Mouse (Mus musculus): Measurements from ENCODE around the gene Plaur. TPM values are rescaled to one million over a fixed set of nuclear protein-coding genes. Genes with fewer than 3 reads are reported as not detected.
A peak's percentile ranks its signal among the peaks of the same experiment; 100 is the strongest.

The Plaur gene
- polyA plus RNA-seq (2016; fragmentation: Nextera tagmentation; extraction: Ambion mirVana) = 2.2 and 2.5 TPM in 2 replicates

DNA sequence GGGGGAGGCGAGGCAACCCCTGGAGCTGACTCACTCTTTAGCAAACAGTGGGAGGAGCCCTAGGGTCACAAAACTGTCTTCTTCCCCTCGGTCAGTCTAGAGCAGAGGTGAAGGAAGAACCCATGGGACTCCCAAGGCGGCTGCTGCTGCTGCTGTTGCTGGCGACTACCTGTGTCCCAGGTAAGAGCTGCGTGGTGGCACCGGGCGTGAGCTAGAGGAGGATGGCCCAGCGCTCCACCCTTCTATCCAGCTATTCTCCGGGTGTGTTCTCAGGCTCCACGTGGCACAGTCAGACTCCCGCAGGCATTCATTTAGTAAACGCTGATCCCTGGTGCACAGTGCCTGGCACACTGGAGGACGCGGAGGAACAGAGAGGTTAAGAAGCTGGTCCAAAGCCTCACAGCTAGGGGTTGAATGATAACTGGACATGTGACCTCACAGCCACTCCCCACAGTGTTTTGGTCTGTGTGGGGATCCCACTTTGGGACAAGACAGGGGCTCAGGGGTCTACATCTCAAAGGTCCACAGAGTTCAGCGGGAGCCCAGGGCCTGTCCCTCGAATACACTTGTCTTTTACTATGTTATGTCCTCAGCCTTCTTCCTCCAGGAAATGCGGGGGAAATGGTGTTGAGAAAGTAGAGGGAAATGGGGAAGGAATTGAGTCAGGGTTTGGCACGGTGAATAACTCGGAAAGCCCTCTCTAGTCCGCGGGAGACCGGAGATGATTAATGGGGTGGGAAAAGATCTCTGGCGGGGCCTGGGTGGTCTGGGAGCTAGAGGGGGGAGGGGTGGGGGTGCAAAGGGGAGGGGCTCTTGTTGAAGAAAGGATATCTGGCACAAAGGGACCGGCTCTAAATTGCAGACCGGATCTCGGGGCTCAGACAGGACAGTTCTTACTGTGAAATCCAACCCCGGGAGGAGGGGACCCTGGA, at the start of gene Plaur:
Gene Plaur (plus strand): TSS at position 97 of the 932 bp plus-strand sequence.
- Histone ChIP-seq H3K27me3 (ENCODE audit: low read depth, poor library complexity, severe bottlenecking) (peaks cover 17% of the 10 kb centered on the region; the same call in 1 of the 2 replicates), H3K36me3 (no peaks in the 10 kb centered on the region), H3K27ac (peak within 1 kb of the TSS; percentile 46), H3K4me3 (peak within 1 kb of the TSS; percentile 40), H3K9me3 (replicated peaks) (no peaks in the 10 kb centered on the region), H3K4me1 (peaks cover 38% of the 10 kb centered on the region)
- DNase-seq (ENCODE audit: low spot score) = peak; percentile 80
- WGBS = 4% methylated on average over 27 of the region's 27 CpGs

DNA sequence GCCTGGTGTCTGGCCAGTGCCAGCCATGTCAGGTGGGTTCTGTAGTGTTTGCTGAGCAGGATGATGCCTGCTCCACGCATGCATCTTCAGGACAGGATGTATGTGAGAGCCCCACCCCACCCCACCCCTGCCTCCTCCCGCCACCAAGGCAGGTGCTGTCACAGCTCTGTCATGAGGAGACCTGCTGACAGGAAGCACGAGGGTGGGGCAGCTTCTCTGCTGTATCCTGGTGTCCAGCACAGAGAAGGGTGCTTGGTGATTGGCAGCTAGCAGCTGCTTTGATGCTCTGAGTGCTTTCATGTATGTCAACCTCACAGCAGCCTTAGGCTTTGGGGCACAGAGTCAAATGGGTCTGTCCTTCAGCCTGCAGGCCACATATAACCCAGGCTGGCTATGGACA, 48.7 kb upstream of the Plaur start:
- 81% methylated on average over 3 of the region's 3 CpGs for WGBS
- Histone ChIP-seq H3K36me3 (peaks cover 38% of the 10 kb centered on the region), H3K27me3 (ENCODE audit: low read depth, poor library complexity, severe bottlenecking) (no peaks in the 10 kb centered on the region), H3K9me3 (replicated peaks) (no peaks in the 10 kb centered on the region), H3K4me3 (no peak overlapping the region), H3K4me1 (peaks cover 11% of the 10 kb centered on the region), H3K27ac (no peak overlapping the region)
- no peak for DNase-seq (ENCODE audit: low spot score)

- WGBS = 79% methylated on average over 7 of the region's 7 CpGs
- no peak overlapping the region for H3K27ac ChIP-seq
- H3K9me3 ChIP-seq (replicated peaks) = no peaks in the 10 kb centered on the region
- H3K36me3 ChIP-seq = peaks cover 38% of the 10 kb centered on the region
- peaks cover 11% of the 10 kb centered on the region for H3K4me1 ChIP-seq
- H3K4me3 ChIP-seq = no peak overlapping the region
- H3K27me3 ChIP-seq (ENCODE audit: low read depth, poor library complexity, severe bottlenecking) = no peaks in the 10 kb centered on the region
- no peak for DNase-seq (ENCODE audit: low spot score)
Observed at GRCm38 (mm10) chr7:24415261-24415660, 47.0 kb upstream of the Plaur start.

DNA sequence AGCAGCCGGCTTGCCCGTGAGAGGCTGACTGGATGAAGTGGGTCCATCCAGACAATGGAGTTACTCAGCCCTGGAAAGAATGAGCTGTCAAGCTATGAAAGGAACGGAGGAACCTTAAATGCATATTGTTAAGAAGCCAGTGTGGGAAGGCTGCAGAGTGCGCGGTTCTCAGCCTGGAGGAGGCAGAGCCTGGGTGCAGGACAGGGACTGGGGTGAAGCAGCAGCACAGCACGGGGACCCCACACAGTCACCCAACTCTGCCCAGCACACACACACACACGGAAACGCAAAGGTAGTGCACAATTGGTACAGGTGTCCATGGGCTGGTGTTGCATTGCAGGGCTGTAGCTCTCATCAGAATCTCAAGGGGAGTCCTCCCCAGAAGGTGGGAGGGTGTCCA, 42.7 kb upstream of the Plaur start:
- Histone ChIP-seq H3K4me3 (no peak overlapping the region), H3K27me3 (ENCODE audit: low read depth, poor library complexity, severe bottlenecking) (no peaks in the 10 kb centered on the region), H3K4me1 (peaks cover 11% of the 10 kb centered on the region), H3K9me3 (replicated peaks) (no peaks in the 10 kb centered on the region), H3K36me3 (peaks cover 54% of the 10 kb centered on the region), H3K27ac (no peak overlapping the region)
- whole genome bisulfite sequencing = 95% methylated on average over 8 of the region's 8 CpGs
- no peak for DNase-seq (ENCODE audit: low spot score)

GRCm38 (mm10) chr7:24421648-24422047, 40.6 kb upstream of the Plaur start:
- Histone ChIP-seq H3K9me3 (replicated peaks) (no peaks in the 10 kb centered on the region), H3K27me3 (ENCODE audit: low read depth, poor library complexity, severe bottlenecking) (no peaks in the 10 kb centered on the region), H3K4me3 (no peak overlapping the region), H3K27ac (no peak overlapping the region), H3K36me3 (peaks cover 50% of the 10 kb centered on the region), H3K4me1 (peaks cover 7% of the 10 kb centered on the region)
- no peak for DNase-seq (ENCODE audit: low spot score)
- 83% methylated on average over 7 of the region's 7 CpGs for whole genome bisulfite sequencing

DNA sequence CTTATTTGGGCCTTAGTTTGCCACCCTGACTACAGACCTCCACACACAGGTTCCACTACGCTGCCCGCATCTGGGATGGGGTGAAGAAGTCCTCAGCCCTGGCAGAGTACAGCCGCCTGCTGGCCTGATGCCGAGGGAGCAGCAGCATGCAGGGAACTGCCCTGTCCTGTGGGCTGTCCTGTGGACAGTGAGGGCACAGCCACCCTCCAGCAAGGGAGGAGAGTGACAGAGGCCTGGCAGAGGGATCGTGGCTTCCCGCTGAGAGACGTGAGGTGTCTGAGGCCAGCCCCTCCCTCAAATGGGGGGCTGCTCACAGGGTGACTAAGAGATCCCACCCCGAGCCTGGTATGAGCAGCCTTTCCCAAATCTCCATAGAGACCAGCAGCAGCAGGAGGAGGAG, 40.0 kb upstream of the Plaur start:
- H3K27ac ChIP-seq = no peak overlapping the region
- no peaks in the 10 kb centered on the region for H3K9me3 ChIP-seq (replicated peaks)
- no peak overlapping the region for H3K4me3 ChIP-seq
- no peaks in the 10 kb centered on the region for H3K27me3 ChIP-seq (ENCODE audit: low read depth, poor library complexity, severe bottlenecking)
- no peak for DNase-seq (ENCODE audit: low spot score)
- peaks cover 4% of the 10 kb centered on the region for H3K4me1 ChIP-seq
- peaks cover 44% of the 10 kb centered on the region for H3K36me3 ChIP-seq
- WGBS = 85% methylated on average over 8 of the region's 8 CpGs

- 93% methylated on average over 15 of the region's 15 CpGs for WGBS
- Histone ChIP-seq H3K4me3 (no peak overlapping the region), H3K9me3 (replicated peaks) (no peaks in the 10 kb centered on the region), H3K4me1 (no peaks in the 10 kb centered on the region), H3K27ac (no peak overlapping the region), H3K36me3 (peaks cover 43% of the 10 kb centered on the region), H3K27me3 (ENCODE audit: low read depth, poor library complexity, severe bottlenecking) (no peaks in the 10 kb centered on the region)
- DNase-seq (ENCODE audit: low spot score) = no peak
Observed at GRCm38 (mm10) chr7:24423107-24423763, 39.0 kb upstream of the Plaur start.

- Histone ChIP-seq H3K4me1 (no peaks in the 10 kb centered on the region), H3K27ac (no peak overlapping the region), H3K27me3 (ENCODE audit: low read depth, poor library complexity, severe bottlenecking) (no peaks in the 10 kb centered on the region), H3K36me3 (peaks cover 43% of the 10 kb centered on the region), H3K9me3 (replicated peaks) (no peaks in the 10 kb centered on the region), H3K4me3 (no peak overlapping the region)
- DNase-seq (ENCODE audit: low spot score) = no peak
- WGBS = 92% methylated on average over 12 of the region's 12 CpGs
Observed at GRCm38 (mm10) chr7:24423956-24424732, 38.1 kb upstream of the Plaur start.

GRCm38 (mm10) chr7:24425919-24426318, 36.4 kb upstream of the Plaur start:
- DNase-seq (ENCODE audit: low spot score) = no peak

DNA sequence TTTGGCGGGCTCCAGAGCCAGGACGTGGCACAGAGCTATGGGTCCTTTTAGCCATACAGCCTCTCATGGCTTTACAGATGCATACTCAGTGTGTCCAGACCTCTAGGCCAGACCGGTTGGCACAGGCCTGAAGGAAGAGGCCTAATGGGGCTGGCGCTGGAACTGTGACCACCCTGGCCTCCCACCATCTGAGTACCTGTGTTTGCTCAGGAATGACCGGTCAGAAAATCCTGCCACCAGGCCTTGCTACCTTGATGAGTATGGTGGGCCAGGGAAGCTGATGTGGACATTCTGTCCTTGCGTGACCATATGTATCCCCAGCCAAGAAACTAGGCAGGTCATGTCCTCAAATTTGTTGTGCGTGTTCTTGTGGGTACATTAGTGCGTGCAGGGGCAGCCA, 35.1 kb upstream of the Plaur start:
- no peak overlapping the region for H3K27ac ChIP-seq
- no peak overlapping the region for H3K4me3 ChIP-seq
- 94% methylated on average over 8 of the region's 8 CpGs for WGBS
- peaks cover 18% of the 10 kb centered on the region for H3K36me3 ChIP-seq
- no peak for DNase-seq (ENCODE audit: low spot score)
- no peaks in the 10 kb centered on the region for H3K4me1 ChIP-seq
- H3K27me3 ChIP-seq (ENCODE audit: low read depth, poor library complexity, severe bottlenecking) = peaks cover 13% of the 10 kb centered on the region
- no peaks in the 10 kb centered on the region for H3K9me3 ChIP-seq (replicated peaks)

More at GRCm38 (mm10) chr7:24425919-24426318, 36.4 kb upstream of the Plaur start:
- H3K4me3 ChIP-seq = no peak overlapping the region
- 83% methylated on average over 9 of the region's 9 CpGs for WGBS
- H3K36me3 ChIP-seq = peaks cover 29% of the 10 kb centered on the region
- H3K27me3 ChIP-seq (ENCODE audit: low read depth, poor library complexity, severe bottlenecking) = peaks cover under 1% of the 10 kb centered on the region; the same call in 1 of the 2 replicates
- no peaks in the 10 kb centered on the region for H3K4me1 ChIP-seq
- no peaks in the 10 kb centered on the region for H3K9me3 ChIP-seq (replicated peaks)
- no peak overlapping the region for H3K27ac ChIP-seq

DNA sequence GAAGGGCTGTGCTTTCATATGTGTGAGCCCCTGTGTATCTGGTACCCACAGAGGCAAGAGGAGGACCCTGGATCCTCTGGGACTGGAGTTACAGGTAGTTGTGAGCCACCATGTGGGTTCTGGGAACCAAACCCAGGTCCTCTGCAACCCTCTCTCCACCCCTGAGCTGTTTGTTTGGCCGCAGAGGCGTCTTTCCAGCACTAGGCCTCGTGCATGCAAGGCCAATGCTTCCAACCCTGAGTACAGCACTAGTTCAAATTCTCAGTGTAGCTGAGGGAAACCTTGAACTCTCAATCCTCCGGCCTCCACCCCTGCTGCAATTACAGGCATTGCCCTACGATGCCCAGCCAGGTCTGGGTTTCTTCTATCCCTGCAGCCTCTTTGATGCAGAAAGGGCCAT, 33.6 kb upstream of the Plaur start:
- Histone ChIP-seq H3K36me3 (peaks cover 3% of the 10 kb centered on the region), H3K27me3 (ENCODE audit: low read depth, poor library complexity, severe bottlenecking) (peaks cover 29% of the 10 kb centered on the region), H3K4me3 (no peak overlapping the region), H3K4me1 (no peaks in the 10 kb centered on the region), H3K27ac (no peak overlapping the region), H3K9me3 (replicated peaks) (no peaks in the 10 kb centered on the region; the same call in 1 of the 2 replicates)
- no peak for DNase-seq (ENCODE audit: low spot score)
- WGBS = 92% methylated on average over 5 of the region's 5 CpGs

GRCm38 (mm10) chr7:24429413-24430112, 32.7 kb upstream of the Plaur start:
- H3K4me3 ChIP-seq = no peak overlapping the region
- no peak for DNase-seq (ENCODE audit: low spot score)
- H3K27me3 ChIP-seq (ENCODE audit: low read depth, poor library complexity, severe bottlenecking) = peaks cover 34% of the 10 kb centered on the region
- no peaks in the 10 kb centered on the region for H3K36me3 ChIP-seq
- no peaks in the 10 kb centered on the region for H3K4me1 ChIP-seq
- H3K27ac ChIP-seq = no peak overlapping the region
- H3K9me3 ChIP-seq (replicated peaks) = no peaks in the 10 kb centered on the region; the same call in 1 of the 2 replicates
- WGBS = 78% methylated on average over 16 of the region's 16 CpGs

All from limb, embryonic 10.5 days (tissue).